Mouse (Mus musculus) midbrain, embryonic 13.5 days (tissue): ENCODE results near the gene Limd1. TPM values are rescaled to one million over a fixed set of nuclear protein-coding genes. Genes with fewer than 3 reads are reported as not detected.

ENCODE experiments used
- ATAC-seq: fragments of 200-750 bp; cut with Nextera tagmentation; 2 replicates; pipeline ENCODE4 v1.8.0; 2017; ENCODE audit warnings: mild to moderate bottlenecking, moderate TSS enrichment, moderate library complexity
- H3K27ac ChIP-seq: fragments of 300-500 bp; sonication (generic); 2 replicates; pipeline ENCODE4 v1.5.1; 2015; ENCODE audit warnings: inconsistent platforms, mild to moderate bottlenecking, moderate library complexity
- H3K27me3 ChIP-seq: fragments of 300-500 bp; sonication (generic); 2 replicates; pipeline ENCODE4 v1.6.1; 2015; ENCODE audit warnings: mild to moderate bottlenecking, inconsistent platforms
- H3K36me3 ChIP-seq: fragments of 300-500 bp; sonication (generic); 2 replicates; pipeline ENCODE4 v1.6.1; 2015; ENCODE audit warnings: mild to moderate bottlenecking, inconsistent platforms
- H3K4me1 ChIP-seq: fragments of 300-500 bp; sonication (generic); replicated peaks from 2 replicates; pipeline ENCODE4 v1.6.1; 2015; ENCODE audit warnings: inconsistent platforms
- H3K4me2 ChIP-seq: fragments of 300-500 bp; sonication (generic); replicated peaks from 2 replicates; pipeline ENCODE4 v1.6.1; 2015; ENCODE audit warnings: moderate library complexity, mild to moderate bottlenecking, inconsistent platforms
- H3K4me3 ChIP-seq: fragments of 300-500 bp; sonication (generic); replicated peaks from 2 replicates; pipeline ENCODE4 v1.5.1; 2015; ENCODE audit warnings: mild to moderate bottlenecking, inconsistent platforms
- H3K9ac ChIP-seq: fragments of 300-500 bp; sonication (generic); replicated peaks from 2 replicates; pipeline ENCODE4 v1.6.1; 2015; ENCODE audit warnings: mild to moderate bottlenecking, inconsistent platforms
- H3K9me3 ChIP-seq: fragments of 300-500 bp; sonication (generic); 2 replicates; pipeline ENCODE4 v1.6.1; 2016; ENCODE audit warnings: mild to moderate bottlenecking, inconsistent platforms
- WGBS: fragments of 180-500 bp; shearing (Covaris S2); methylation state at CpG from one replicate; pipeline ENCODE4 v1.1.7; 2015; 5-methylcytosine and 5-hydroxymethylcytosine counted together
- polyA plus RNA-seq: library from polyadenylated mRNA; unstranded; fragments of >200 nt; fragmentation: Nextera tagmentation; extraction: Ambion mirVana; gene quantifications from 2 replicates; pipeline ENCODE4 v1.2.1, GENCODE M21; 2015

Gene Limd1
- polyA plus RNA-seq, 1 experiment from 2014 or later = 22.7 TPM

GRCm38 (mm10) chr9:123554599-123554998 lies 76.1 kb downstream of the Limd1 start:
- H3K9ac ChIP-seq = no peak overlapping the region
- no peak overlapping the region for H3K4me3 ChIP-seq
- ATAC-seq = no peak
- no peaks in the 10 kb centered on the region for H3K9me3 ChIP-seq
- H3K4me2 ChIP-seq = no peak overlapping the region
- 11% methylated on average over 3 of the region's 3 CpGs for WGBS
- H3K36me3 ChIP-seq = peaks cover 77% of the 10 kb centered on the region
- H3K27me3 ChIP-seq = no peaks in the 10 kb centered on the region
- H3K27ac ChIP-seq = no peak overlapping the region
- H3K4me1 ChIP-seq = no peaks in the 10 kb centered on the region; the same call in 1 of the 2 replicates

Other genes starting within 250 kb of the Limd1 start
- 14.0 and 17.0 TPM in 2 replicates for gene Tmem158, start 217.9 kb upstream of the Limd1 start, polyA plus RNA-seq
- gene Lars2, start 111.8 kb upstream of the Limd1 start, polyA plus RNA-seq = 965 and 999 TPM in 2 replicates
- gene Sacm1l, start 51.1 kb downstream of the Limd1 start, polyA plus RNA-seq = 45.8 and 49.9 TPM in 2 replicates
- gene Slc6a20b, start 153.9 kb downstream of the Limd1 start, polyA plus RNA-seq = 0.24 and 0.30 TPM in 2 replicates
- 0.22 and 0.36 TPM in 2 replicates for gene Ccr9, start 199.7 kb downstream of the Limd1 start, polyA plus RNA-seq
- 5.3 and 5.6 TPM in 2 replicates for gene Slc6a20a, start 200.2 kb downstream of the Limd1 start, polyA plus RNA-seq
- gene Lztfl1, start 239.0 kb downstream of the Limd1 start, polyA plus RNA-seq = 51.2 and 52.2 TPM in 2 replicates